Mouse (Mus musculus) bone marrow, adult 2 months (tissue): Measurements from ENCODE around the gene Ifrd2. TPM values are rescaled to one million over a fixed set of nuclear protein-coding genes. Genes with fewer than 3 reads are reported as not detected.
"Not testable (repeated sequence)": the region's sequence is repeated elsewhere in the genome, so short reads cannot be mapped to it uniquely, and the experiment has no call there.

ENCODE experiments used
- H3K27ac ChIP-seq: fragments of 200-500 bp; 2 replicates; pipeline ENCODE4 v1.5.1; 2012; ENCODE audit warnings: low read depth, mild to moderate bottlenecking, control low read depth, inconsistent platforms, low read length; ENCODE audit not compliant: control insufficient read depth, poor library complexity, insufficient read depth
- H3K4me1 ChIP-seq: fragments of 200-500 bp; 2 replicates; pipeline ENCODE4 v1.6.1; 2011; ENCODE audit warnings: low read length; ENCODE audit not compliant: control insufficient read depth, insufficient read depth
- H3K4me3 ChIP-seq: fragments of 200-500 bp; replicated peaks from 2 replicates; pipeline ENCODE3; 2011; ENCODE audit warnings: mild to moderate bottlenecking, low read depth, low read length, control low read depth; ENCODE audit not compliant: control insufficient read depth
- CTCF ChIP-seq: fragments of 200-500 bp; IDR thresholded peaks from 2 replicates; pipeline ENCODE4 v1.5.1; 2011; ENCODE audit warnings: low read length, control low read depth; ENCODE audit not compliant: control insufficient read depth, insufficient read depth
- POLR2A ChIP-seq: fragments of 200-500 bp; IDR thresholded peaks from 2 replicates; pipeline ENCODE4 v1.6.1; 2011; ENCODE audit warnings: low read depth, mild to moderate bottlenecking, control low read depth, low read length, borderline replicate concordance; ENCODE audit not compliant: control insufficient read depth
- WGBS: fragments of 180-500 bp; shearing (Covaris S2); methylation state at CpG from one replicate; pipeline ENCODE4 v1.1.7; 2018; 5-methylcytosine and 5-hydroxymethylcytosine counted together
- polyA plus RNA-seq: library from polyadenylated mRNA; stranded (reverse); fragments of >200 nt; gene quantifications from 2 replicates; pipeline ENCODE4 v1.2.4, GENCODE M21; 2011; ENCODE audit warnings: low replicate concordance; ENCODE audit not compliant: missing spikeins, insufficient read depth, insufficient read length

Ifrd2 gene
- polyA plus RNA-seq, 1 experiment = 173 TPM

DNA sequence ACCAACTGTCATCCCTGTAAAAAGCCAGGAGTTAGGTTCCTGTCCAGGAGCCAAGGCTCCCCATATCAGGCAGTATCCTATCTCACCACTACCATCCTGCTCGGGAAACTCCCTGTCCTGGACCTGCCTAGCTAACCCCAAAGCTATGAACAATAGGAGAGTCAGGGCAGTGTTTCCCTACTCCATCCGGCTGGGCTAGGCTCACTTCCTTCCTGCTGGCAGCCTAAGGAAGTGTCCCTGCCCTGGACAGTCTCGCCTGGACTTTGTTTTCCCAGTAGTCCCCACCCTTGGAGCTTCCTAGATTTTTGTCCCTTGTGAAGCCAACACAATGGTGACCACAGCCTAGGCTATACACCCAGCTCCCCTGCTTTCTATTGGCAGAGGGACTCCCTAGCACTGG, 20.6 kb upstream of the Ifrd2 start:
- 46% methylated on average over 3 of the region's 3 CpGs for WGBS

GRCm38 (mm10) chr9:107567702-107568319, 19.6 kb upstream of the Ifrd2 start, which contains the start of gene Hyal2:
Hyal2 (plus strand) TSS chr9:107567945.
- H3K27ac ChIP-seq = peak within 1 kb of the TSS; percentile 9; the same call in 1 of the 2 replicates
- H3K4me1 ChIP-seq = no peaks in the 10 kb centered on the region; the same call in 1 of the 2 replicates
- WGBS = 64% methylated on average over 18 of the region's 18 CpGs
- peak within 1 kb of the TSS; percentile 74 for H3K4me3 ChIP-seq
- TF ChIP-seq POLR2A (no peak), CTCF (no peak)

More for the DNA sequence above, 20.6 kb upstream of the Ifrd2 start:
- H3K4me3 ChIP-seq = no peak overlapping the region
- H3K27ac ChIP-seq = no peak overlapping the region
- no peaks in the 10 kb centered on the region; the same call in 1 of the 2 replicates for H3K4me1 ChIP-seq
- TF ChIP-seq POLR2A (no peak), CTCF (no peak)

- WGBS = under 1% methylated on average over 41 of the region's 41 CpGs
- H3K27ac ChIP-seq = peak overlapping the region; percentile 31; the same call in 1 of the 2 replicates
- no peaks in the 10 kb centered on the region; the same call in 1 of the 2 replicates for H3K4me1 ChIP-seq
- TF ChIP-seq POLR2A = no peak
- TF ChIP-seq CTCF = no peak
- peak overlapping the region; percentile 74 for H3K4me3 ChIP-seq
These were observed 18.8 kb upstream of the Ifrd2 start for GRCm38 (mm10) chr9:107568331-107569261.

DNA sequence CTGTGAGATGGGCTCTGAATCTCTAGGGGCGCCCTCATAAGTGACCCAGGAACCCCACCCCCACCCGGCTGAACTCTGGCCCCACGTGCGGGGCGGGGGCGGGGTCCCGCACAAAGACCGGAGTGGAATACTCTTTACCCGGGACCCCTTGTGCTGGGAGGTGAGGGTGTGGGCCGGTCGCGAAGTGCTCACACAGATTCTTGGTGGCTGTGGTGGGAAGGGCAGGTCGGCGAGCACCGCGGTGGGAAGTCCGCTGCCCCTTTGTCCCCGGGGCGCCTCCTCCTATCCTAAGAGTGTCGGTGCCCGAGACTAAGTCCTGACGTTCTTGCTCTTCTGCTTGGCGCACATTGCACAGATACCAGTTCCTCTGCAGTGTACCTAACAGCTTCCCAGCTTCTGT, 18.2 kb upstream of the Ifrd2 start:
- Histone ChIP-seq H3K27ac (peak overlapping the region; percentile 31; the same call in 1 of the 2 replicates), H3K4me3 (peak overlapping the region; percentile 74), H3K4me1 (no peaks in the 10 kb centered on the region; the same call in 1 of the 2 replicates)
- TF ChIP-seq POLR2A (no peak), CTCF (no peak)
- under 1% methylated on average over 23 of the region's 23 CpGs for WGBS

DNA sequence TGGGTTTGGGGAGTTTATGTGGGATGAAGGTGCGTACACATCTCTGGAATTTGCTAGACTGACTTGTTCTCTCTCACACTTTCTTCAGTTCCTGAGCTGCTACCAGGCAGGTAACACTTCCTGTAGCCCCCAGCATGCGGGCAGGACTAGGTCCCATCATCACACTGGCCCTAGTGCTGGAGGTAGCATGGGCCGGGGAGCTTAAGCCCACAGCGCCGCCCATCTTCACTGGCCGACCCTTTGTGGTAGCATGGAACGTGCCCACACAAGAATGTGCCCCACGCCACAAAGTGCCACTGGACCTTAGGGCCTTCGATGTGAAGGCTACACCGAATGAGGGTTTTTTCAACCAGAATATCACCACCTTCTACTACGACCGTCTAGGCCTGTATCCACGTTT, 17.4 kb upstream of the Ifrd2 start:
- no peak for TF ChIP-seq CTCF
- TF ChIP-seq POLR2A = no peak
- Histone ChIP-seq H3K4me1 (no peaks in the 10 kb centered on the region; the same call in 1 of the 2 replicates), H3K27ac (peak overlapping the region; percentile 35; the same call in 1 of the 2 replicates), H3K4me3 (peak overlapping the region; percentile 32)
- 78% methylated on average over 13 of the region's 13 CpGs for WGBS

GRCm38 (mm10) chr9:107570845-107571244, 16.6 kb upstream of the Ifrd2 start:
- H3K4me3 ChIP-seq = peak overlapping the region; percentile 27
- WGBS = 75% methylated on average over 21 of the region's 21 CpGs
- TF ChIP-seq CTCF = no peak
- no peak for TF ChIP-seq POLR2A
- H3K4me1 ChIP-seq = no peaks in the 10 kb centered on the region; the same call in 1 of the 2 replicates
- H3K27ac ChIP-seq = peak overlapping the region; percentile 35

- TF ChIP-seq POLR2A = no peak
- no peak for TF ChIP-seq CTCF
- peak overlapping the region; percentile 39 for H3K27ac ChIP-seq
- H3K4me1 ChIP-seq = no peaks in the 10 kb centered on the region; the same call in 1 of the 2 replicates
- H3K4me3 ChIP-seq = no peak overlapping the region
- 89% methylated on average over 22 of the region's 22 CpGs for WGBS
These were observed 15.7 kb upstream of the Ifrd2 start for GRCm38 (mm10) chr9:107571534-107572326.

DNA sequence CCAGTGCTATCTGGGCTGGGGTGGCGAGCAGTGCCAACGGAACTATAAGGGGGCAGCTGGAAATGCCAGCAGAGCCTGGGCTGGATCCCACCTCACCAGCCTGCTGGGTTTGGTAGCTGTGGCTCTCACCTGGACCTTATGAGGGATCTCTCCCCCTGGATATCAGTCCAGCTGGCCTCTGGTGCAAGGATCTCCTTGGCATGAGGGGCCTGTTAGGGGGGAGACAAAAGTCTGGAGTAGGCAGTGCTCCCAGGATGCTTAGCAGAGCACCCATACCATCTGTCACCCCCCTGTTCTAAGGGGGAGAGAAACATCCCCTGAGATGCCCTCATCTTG, 15.1 kb upstream of the Ifrd2 start:
- Histone ChIP-seq H3K27ac (no peak overlapping the region; the same call in 1 of the 2 replicates), H3K4me1 (no peaks in the 10 kb centered on the region; the same call in 1 of the 2 replicates), H3K4me3 (no peak overlapping the region)
- no peak for TF ChIP-seq CTCF
- TF ChIP-seq POLR2A = no peak
- 91% methylated on average over 2 of the region's 2 CpGs for whole genome bisulfite sequencing

- not testable (repeated sequence) for H3K27ac ChIP-seq, H3K4me1 ChIP-seq, H3K4me3 ChIP-seq
- WGBS = 76% methylated on average over 6 of the region's 6 CpGs
These were observed 13.7 kb upstream of the Ifrd2 start for GRCm38 (mm10) chr9:107573774-107574173.
